Mouse (Mus musculus) liver, embryonic 14.5 days (tissue): ENCODE measurements around the gene Mgat2. TPM values are rescaled to one million over a fixed set of nuclear protein-coding genes. Genes with fewer than 3 reads are reported as not detected.

Experiments
- ATAC-seq: fragments of 200-750 bp; cut with Nextera tagmentation; 2 replicates; pipeline ENCODE4 v1.8.0; 2017; ENCODE audit warnings: moderate number of reproducible peaks, mild to moderate bottlenecking, moderate library complexity; ENCODE audit not compliant: insufficient read depth
- DNase-seq, 3 experiments: peaks; one replicate each; pipeline ENCODE4 v3.0.0-alpha.2; 2012 to 2013; ENCODE audit warnings: low read depth in 3 of 3, low spot score in 3 of 3
- H3K27ac ChIP-seq: fragments of 300-500 bp; sonication (generic); 2 replicates; pipeline ENCODE4 v1.5.1; 2014; ENCODE audit warnings: moderate library complexity, mild to moderate bottlenecking, control low read depth, inconsistent platforms
- H3K27me3 ChIP-seq: fragments of 300-500 bp; sonication (generic); 2 replicates; pipeline ENCODE4 v1.6.1; 2014; ENCODE audit warnings: mild to moderate bottlenecking, low read length, moderate library complexity; ENCODE audit not compliant: control insufficient read depth, insufficient read depth
- H3K36me3 ChIP-seq: fragments of 300-500 bp; sonication (generic); replicated peaks from 2 replicates; pipeline ENCODE4 v1.6.1; 2014; ENCODE audit warnings: low read depth; ENCODE audit not compliant: control insufficient read depth, insufficient read depth
- H3K4me1 ChIP-seq, 2 experiments: fragments of 200-500 bp in 1 of 2; fragments of 300-500 bp in 1 of 2; sonication (generic) in 1 of 2; replicated peaks; 2 replicates each; pipeline ENCODE4 v1.6.1; 2012 to 2014; ENCODE audit warnings: antibody characterized with exemption in 1 of 2, inconsistent platforms in 1 of 2, low read length in 1 of 2; ENCODE audit not compliant: control insufficient read depth in 2 of 2, insufficient read depth in 2 of 2
- H3K4me2 ChIP-seq: fragments of 300-500 bp; sonication (generic); 2 replicates; pipeline ENCODE4 v1.6.1; 2014; ENCODE audit warnings: low read depth, mild to moderate bottlenecking, control low read depth, moderate library complexity
- H3K4me3 ChIP-seq, 2 experiments: fragments of 200-500 bp in 1 of 2; fragments of 300-500 bp in 1 of 2; sonication (generic) in 1 of 2; 2 replicates each; pipeline ENCODE4 v1.5.1; 2012 to 2014; ENCODE audit warnings: low read depth in 2 of 2, low read length in 2 of 2, mild to moderate bottlenecking in 2 of 2, control low read depth in 1 of 2, inconsistent platforms in 1 of 2, moderate library complexity in 1 of 2; ENCODE audit not compliant: insufficient read depth in 1 of 2
- H3K9ac ChIP-seq: fragments of 300-500 bp; sonication (generic); replicated peaks from 2 replicates; pipeline ENCODE4 v1.6.1; 2014; ENCODE audit warnings: mild to moderate bottlenecking, control low read depth, moderate library complexity
- H3K9me3 ChIP-seq: fragments of 300-500 bp; sonication (generic); 2 replicates; pipeline ENCODE4 v1.6.1; 2016; ENCODE audit warnings: low read length, mixed read lengths; ENCODE audit not compliant: control insufficient read depth
- CTCF ChIP-seq: IDR thresholded peaks from 2 replicates; pipeline ENCODE4 v1.5.1; 2016; ENCODE audit warnings: antibody characterized with exemption, low read depth, control low read depth
- EP300 ChIP-seq: IDR thresholded peaks from 2 replicates; pipeline ENCODE4 v1.6.1; 2016; ENCODE audit warnings: antibody characterized with exemption, low read depth
- WGBS: fragments of 180-500 bp; shearing (Covaris S2); extraction: QIAGEN DNeasy Blood & Tissue Kit; methylation state at CpG from one replicate; pipeline ENCODE4 v1.1.7; 2014; ENCODE audit not compliant: insufficient replicate concordance; 5-methylcytosine and 5-hydroxymethylcytosine counted together
- polyA plus RNA-seq, 2 experiments: library from polyadenylated mRNA; depleted of rRNA in 1 of 2; stranded (reverse) in 1 of 2; unstranded in 1 of 2; fragments of >200 nt; fragmentation: Nextera tagmentation in 1 of 2; extraction: Ambion mirVana in 1 of 2; gene quantifications; 2 replicates each; pipeline versions ENCODE4 v1.2.1 to v1.2.3; 2012 to 2014

The Mgat2 gene
- polyA plus RNA-seq, 2 experiments = 11.0 to 23.3 TPM

DNA sequence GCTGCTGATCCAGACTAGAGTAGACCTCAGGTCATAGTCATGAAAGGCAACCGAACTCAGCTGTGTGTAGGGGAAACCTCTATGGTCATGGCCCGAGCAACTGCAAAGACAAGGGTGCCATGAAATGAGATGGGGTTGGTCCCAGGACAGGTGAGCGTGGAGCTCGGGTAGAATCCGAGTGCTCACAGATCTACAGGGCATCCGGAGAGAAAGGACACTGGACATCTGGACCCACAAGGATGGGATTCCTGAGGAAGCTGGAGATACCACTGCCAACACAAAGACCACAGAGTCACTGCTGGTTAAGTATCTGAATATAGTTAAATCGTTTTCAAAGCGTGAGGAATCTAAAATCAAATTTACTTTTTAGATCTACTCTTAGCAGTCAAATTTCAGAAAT, 23.4 kb downstream of the Mgat2 start:
- DNase-seq (no peak), ATAC-seq (no peak)
- Histone ChIP-seq H3K36me3 (peaks cover 42% of the 10 kb centered on the region), H3K9me3 (no peaks in the 10 kb centered on the region), H3K4me3 (no peak overlapping the region), H3K27ac (no peak overlapping the region), H3K27me3 (no peaks in the 10 kb centered on the region), H3K4me2 (no peak overlapping the region), H3K4me1 (no peaks in the 10 kb centered on the region), H3K9ac (no peak overlapping the region)
- 77% methylated on average over 8 of the region's 8 CpGs for WGBS
- TF ChIP-seq EP300 (no peak), CTCF (no peak)

DNA sequence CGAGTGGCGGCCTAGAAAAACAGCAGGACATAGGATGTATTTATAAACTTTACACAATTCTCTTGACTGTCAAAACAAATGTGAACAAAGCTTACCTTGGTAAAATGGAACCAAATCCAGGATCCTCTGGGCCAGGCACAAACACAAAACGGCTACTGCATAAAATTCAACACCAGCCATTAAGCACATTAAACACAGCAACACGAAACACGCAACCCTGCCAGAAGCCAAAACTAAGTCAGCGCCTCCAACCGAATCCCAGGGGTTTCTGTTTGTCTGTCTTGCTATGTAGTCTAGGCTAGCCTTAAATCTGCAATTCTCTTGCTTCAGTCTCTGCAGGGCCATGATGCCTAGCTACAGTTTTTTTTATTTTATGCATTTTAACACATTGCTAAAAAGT, 24.0 kb downstream of the Mgat2 start:
- peaks cover 42% of the 10 kb centered on the region for H3K36me3 ChIP-seq
- no peak for ATAC-seq

DNA sequence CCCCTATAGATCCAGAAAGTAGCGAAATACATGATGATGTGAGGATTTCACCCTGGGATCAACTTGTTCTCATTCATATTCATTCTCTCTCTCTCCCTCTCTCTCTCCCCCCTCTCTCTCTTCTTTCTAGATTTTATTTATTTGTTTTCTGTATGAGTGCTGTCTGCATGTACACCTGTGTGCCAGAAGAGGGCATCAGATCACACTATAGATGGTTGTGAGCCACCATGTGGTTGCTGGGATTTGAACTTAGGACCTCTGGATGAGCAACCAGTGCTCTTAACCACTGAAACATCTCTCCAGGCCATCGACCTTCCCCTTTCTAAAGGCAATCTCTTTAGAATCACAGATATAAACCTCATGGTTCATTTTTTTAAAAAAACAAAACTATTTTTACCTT, 24.6 kb downstream of the Mgat2 start:
- H3K36me3 ChIP-seq = peaks cover 42% of the 10 kb centered on the region
- no peaks in the 10 kb centered on the region for H3K4me1 ChIP-seq
- DNase-seq (no peak), ATAC-seq (no peak)
- no peak overlapping the region for H3K9ac ChIP-seq
- no peaks in the 10 kb centered on the region for H3K9me3 ChIP-seq
- H3K4me2 ChIP-seq = no peak overlapping the region
- H3K27ac ChIP-seq = no peak overlapping the region
- peak; percentile 65 for TF ChIP-seq CTCF
- TF ChIP-seq EP300 = no peak
- no peaks in the 10 kb centered on the region for H3K27me3 ChIP-seq
- 81% methylated on average over 2 of the region's 2 CpGs for WGBS
- H3K4me3 ChIP-seq = no peak overlapping the region

More for the DNA sequence above, 24.0 kb downstream of the Mgat2 start:
- H3K9me3 ChIP-seq = no peaks in the 10 kb centered on the region
- TF ChIP-seq CTCF (no peak), EP300 (no peak)
- no peaks in the 10 kb centered on the region for H3K27me3 ChIP-seq
- H3K27ac ChIP-seq = no peak overlapping the region
- H3K4me3 ChIP-seq = no peak overlapping the region
- DNase-seq = no peak
- WGBS = 91% methylated on average over 7 of the region's 7 CpGs
- no peaks in the 10 kb centered on the region for H3K4me1 ChIP-seq
- no peak overlapping the region for H3K4me2 ChIP-seq
- H3K9ac ChIP-seq = no peak overlapping the region

GRCm38 (mm10) chr12:69210056-69210979, 26.4 kb downstream of the Mgat2 start:
- no peak for TF ChIP-seq EP300
- DNase-seq (no peak), ATAC-seq (no peak)
- Histone ChIP-seq H3K9ac (no peak overlapping the region), H3K27me3 (no peaks in the 10 kb centered on the region), H3K36me3 (peaks cover 53% of the 10 kb centered on the region), H3K4me1 (no peaks in the 10 kb centered on the region), H3K4me3 (no peak overlapping the region), H3K9me3 (no peaks in the 10 kb centered on the region), H3K27ac (no peak overlapping the region), H3K4me2 (no peak overlapping the region)
- WGBS = 89% methylated on average over 18 of the region's 18 CpGs

- no peak overlapping the region for H3K4me2 ChIP-seq
- peak; percentile 43; the same call in 1 of the 2 replicates for TF ChIP-seq CTCF
- no peak for TF ChIP-seq EP300
- H3K9ac ChIP-seq = no peak overlapping the region
- ATAC-seq (no peak), DNase-seq (no peak)
- H3K4me1 ChIP-seq = no peaks in the 10 kb centered on the region
- H3K27ac ChIP-seq = no peak overlapping the region
- no peak overlapping the region for H3K4me3 ChIP-seq
- 77% methylated on average over 5 of the region's 5 CpGs for whole genome bisulfite sequencing
- H3K27me3 ChIP-seq = no peaks in the 10 kb centered on the region
- peaks cover 51% of the 10 kb centered on the region for H3K36me3 ChIP-seq
- no peaks in the 10 kb centered on the region for H3K9me3 ChIP-seq
These were observed 27.1 kb downstream of the Mgat2 start for GRCm38 (mm10) chr12:69211057-69211456.
